Mouse (Mus musculus): ENCODE data around the gene Scgb3a1. TPM values are rescaled to one million over a fixed set of nuclear protein-coding genes. Genes with fewer than 3 reads are reported as not detected.

Gene Scgb3a1
- polyA plus RNA-seq, 1 experiment: not detected

DNA sequence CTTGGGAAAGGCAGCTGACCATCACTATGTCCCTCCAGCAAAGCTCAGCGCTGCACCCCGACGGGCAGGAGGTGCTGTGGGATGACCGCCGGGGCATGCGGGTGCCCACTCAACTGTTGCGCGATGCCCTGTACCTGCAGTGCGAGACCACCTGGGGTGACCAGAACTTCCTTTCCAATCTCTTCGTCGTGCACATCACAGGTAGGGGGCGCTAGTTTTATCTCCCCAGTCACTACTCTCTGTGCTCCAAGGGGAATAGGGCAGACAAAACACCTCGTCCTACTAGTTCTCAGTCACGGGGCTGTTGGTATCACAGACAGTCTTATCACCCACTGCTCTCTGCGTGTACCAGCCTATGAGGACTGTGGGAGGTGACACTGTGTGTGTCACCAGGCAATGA is 37.5 kb upstream of the Scgb3a1 start:
- no peaks in the 10 kb centered on the region for H3K79me3 ChIP-seq (ENCODE audit: low read depth)
- H3K36me3 ChIP-seq (ENCODE audit: control insufficient read depth, insufficient read depth): no peaks in the 10 kb centered on the region
- H3ac ChIP-seq (ENCODE audit: control insufficient read depth, insufficient read length, low read depth): no peak overlapping the region
- no peak for TF ChIP-seq MYOD1 (IDR thresholded peaks at IDR 0.05; ENCODE audit: control insufficient read depth, insufficient read length, low read depth)
- no peak for TF ChIP-seq CEBPB (IDR thresholded peaks at IDR 0.05; ENCODE audit: low read depth)
- no peak for TF ChIP-seq CTCF (IDR thresholded peaks at IDR 0.05; ENCODE audit: control insufficient read depth, insufficient read depth, insufficient read length)
- no peak for TF ChIP-seq MYOG (IDR thresholded peaks at IDR 0.05; ENCODE audit: control insufficient read depth, extremely low read depth, insufficient read length)
- no peak for TF ChIP-seq MAX (IDR thresholded peaks at IDR 0.05)
- no peak for TF ChIP-seq FOSL1 (IDR thresholded peaks at IDR 0.05; ENCODE audit: insufficient read depth, low read length, poor library complexity, severe bottlenecking)
- no peak for TF ChIP-seq USF1 (IDR thresholded peaks at IDR 0.05; ENCODE audit: low read depth)
- H3K79me2 ChIP-seq (ENCODE audit: control insufficient read depth, insufficient read depth): no peaks in the 10 kb centered on the region
- H3K4me3 ChIP-seq (ENCODE audit: insufficient read depth, poor library complexity, severe bottlenecking): no peak overlapping the region
- H3K27me3 ChIP-seq (ENCODE audit: control insufficient read depth, insufficient read depth, insufficient read length): peaks cover 30% of the 10 kb centered on the region

DNA sequence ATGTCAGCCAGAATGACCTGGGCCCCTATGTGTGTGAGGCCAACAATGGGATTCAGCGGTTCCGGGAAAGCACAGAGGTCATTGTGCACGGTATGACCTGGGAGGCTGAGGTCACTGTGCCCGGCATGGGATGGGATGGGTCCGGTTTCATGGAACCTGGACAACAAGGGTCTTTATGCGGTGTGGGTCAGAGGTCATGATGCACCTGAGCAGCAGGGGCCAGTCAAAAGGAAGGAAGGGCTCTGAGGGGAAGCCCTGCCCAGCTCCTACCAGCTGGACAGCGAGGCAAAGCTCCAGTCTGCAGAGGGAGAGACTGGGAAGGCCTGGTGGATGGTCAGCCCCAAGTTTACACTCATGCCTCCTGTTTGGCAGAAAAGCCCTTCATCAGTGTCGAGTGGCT is 36.7 kb upstream of the Scgb3a1 start:
- H3K36me3 ChIP-seq (ENCODE audit: control insufficient read depth, insufficient read depth): no peaks in the 10 kb centered on the region
- no peak overlapping the region for H3K4me3 ChIP-seq (ENCODE audit: insufficient read depth, poor library complexity, severe bottlenecking)
- H3K79me2 ChIP-seq (ENCODE audit: control insufficient read depth, insufficient read depth): no peaks in the 10 kb centered on the region
- peaks cover 27% of the 10 kb centered on the region for H3K27me3 ChIP-seq (ENCODE audit: control insufficient read depth, insufficient read depth, insufficient read length)
- no peak for TF ChIP-seq MAX (IDR thresholded peaks at IDR 0.05)
- no peak for TF ChIP-seq CTCF (IDR thresholded peaks at IDR 0.05; ENCODE audit: control insufficient read depth, insufficient read depth, insufficient read length)
- no peak for TF ChIP-seq MYOD1 (IDR thresholded peaks at IDR 0.05; ENCODE audit: control insufficient read depth, insufficient read length, low read depth)
- no peak for TF ChIP-seq USF1 (IDR thresholded peaks at IDR 0.05; ENCODE audit: low read depth)
- TF ChIP-seq FOSL1 (IDR thresholded peaks at IDR 0.05; ENCODE audit: insufficient read depth, low read length, poor library complexity, severe bottlenecking): no peak
- no peak for TF ChIP-seq MYOG (IDR thresholded peaks at IDR 0.05; ENCODE audit: control insufficient read depth, extremely low read depth, insufficient read length)
- TF ChIP-seq CEBPB (IDR thresholded peaks at IDR 0.05; ENCODE audit: low read depth): no peak
- no peaks in the 10 kb centered on the region for H3K79me3 ChIP-seq (ENCODE audit: low read depth)
- H3ac ChIP-seq (ENCODE audit: control insufficient read depth, insufficient read length, low read depth): no peak overlapping the region

DNA sequence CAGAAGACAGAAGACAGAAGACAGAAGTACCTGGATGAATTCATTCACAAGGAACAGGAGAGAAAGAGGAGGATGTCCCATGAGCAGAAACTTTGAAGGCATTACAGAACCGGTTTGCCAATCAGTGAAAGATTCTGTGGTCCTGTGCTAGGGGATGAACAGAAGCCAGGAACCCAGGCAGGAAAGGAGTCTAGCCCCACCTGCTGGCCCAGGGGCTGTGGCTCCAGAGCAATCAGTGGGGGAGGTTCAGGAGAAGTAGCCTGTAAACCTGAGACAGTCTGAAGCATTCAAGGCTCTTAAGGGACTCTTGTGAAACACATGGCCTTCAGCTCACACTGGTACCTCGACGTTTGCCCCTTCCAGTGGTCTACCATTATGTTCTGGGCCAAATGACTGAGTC is 32.3 kb upstream of the Scgb3a1 start:
- Histone ChIP-seq H3K4me3 (ENCODE audit: insufficient read depth, poor library complexity, severe bottlenecking) (no peak overlapping the region), H3K36me3 (ENCODE audit: control insufficient read depth, insufficient read depth) (no peaks in the 10 kb centered on the region), H3ac (ENCODE audit: control insufficient read depth, insufficient read length, low read depth) (no peak overlapping the region), H3K27me3 (ENCODE audit: control insufficient read depth, insufficient read depth, insufficient read length) (peaks cover 50% of the 10 kb centered on the region), H3K79me2 (ENCODE audit: control insufficient read depth, insufficient read depth) (no peaks in the 10 kb centered on the region), H3K79me3 (ENCODE audit: low read depth) (no peaks in the 10 kb centered on the region)
- no peak for TF ChIP-seq MAX (IDR thresholded peaks at IDR 0.05)
- TF ChIP-seq CTCF (IDR thresholded peaks at IDR 0.05; ENCODE audit: control insufficient read depth, insufficient read depth, insufficient read length): no peak
- no peak for TF ChIP-seq FOSL1 (IDR thresholded peaks at IDR 0.05; ENCODE audit: insufficient read depth, low read length, poor library complexity, severe bottlenecking)
- no peak for TF ChIP-seq MYOG (IDR thresholded peaks at IDR 0.05; ENCODE audit: control insufficient read depth, extremely low read depth, insufficient read length)
- TF ChIP-seq CEBPB (IDR thresholded peaks at IDR 0.05; ENCODE audit: low read depth): no peak

DNA sequence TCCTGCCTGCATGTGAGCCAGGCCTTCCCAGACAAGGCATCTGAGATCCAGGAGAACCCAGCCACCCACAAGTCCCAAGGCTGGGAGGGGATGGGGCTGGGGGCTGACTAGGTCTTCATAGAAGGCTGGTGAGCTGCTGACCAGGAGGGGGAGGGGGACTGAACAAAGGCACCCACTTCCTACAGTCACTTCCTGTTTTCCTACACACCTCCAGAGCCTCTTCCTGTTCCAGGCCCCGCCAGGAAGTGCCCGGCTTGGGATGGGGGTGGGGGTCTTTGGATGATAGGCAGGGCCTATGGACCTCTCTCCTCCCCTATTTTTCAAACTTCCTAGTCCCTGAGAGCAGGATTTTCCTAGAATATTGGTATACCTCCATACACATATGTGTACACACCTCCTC is 31.2 kb upstream of the Scgb3a1 start:
- H3K79me2 ChIP-seq (ENCODE audit: control insufficient read depth, insufficient read depth): no peaks in the 10 kb centered on the region
- TF ChIP-seq MYOG (IDR thresholded peaks at IDR 0.05; ENCODE audit: control insufficient read depth, extremely low read depth, insufficient read length): no peak
- TF ChIP-seq MAX (IDR thresholded peaks at IDR 0.05): no peak
- no peak for TF ChIP-seq CEBPB (IDR thresholded peaks at IDR 0.05; ENCODE audit: low read depth)
- H3K27me3 ChIP-seq (ENCODE audit: control insufficient read depth, insufficient read depth, insufficient read length): peaks cover 54% of the 10 kb centered on the region
- no peaks in the 10 kb centered on the region for H3K79me3 ChIP-seq (ENCODE audit: low read depth)
- no peak overlapping the region for H3K4me3 ChIP-seq (ENCODE audit: insufficient read depth, poor library complexity, severe bottlenecking)
- H3K36me3 ChIP-seq (ENCODE audit: control insufficient read depth, insufficient read depth): no peaks in the 10 kb centered on the region
- H3ac ChIP-seq (ENCODE audit: control insufficient read depth, insufficient read length, low read depth): no peak overlapping the region

DNA sequence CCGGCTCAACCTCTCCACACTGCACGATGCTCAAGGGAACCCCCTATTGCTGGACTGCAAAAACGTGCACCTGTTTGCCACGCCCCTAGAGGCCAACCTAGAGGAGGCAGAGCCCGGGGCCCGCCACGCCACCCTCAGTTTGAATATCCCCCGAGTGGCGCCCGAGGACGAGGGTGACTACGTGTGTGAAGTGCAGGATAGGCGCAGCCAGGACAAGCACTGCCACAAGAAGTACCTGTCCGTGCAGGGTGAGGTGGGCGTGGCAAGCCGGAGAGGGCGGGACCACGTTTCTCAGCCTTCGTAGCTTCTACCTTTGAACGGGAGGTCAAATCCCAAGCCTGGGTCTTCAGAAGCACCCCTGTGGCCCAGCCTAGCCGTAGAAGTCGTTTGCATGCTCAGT is 29.3 kb upstream of the Scgb3a1 start:
- Histone ChIP-seq H3K4me3 (ENCODE audit: insufficient read depth, poor library complexity, severe bottlenecking) (no peak overlapping the region), H3ac (ENCODE audit: control insufficient read depth, insufficient read length, low read depth) (no peak overlapping the region), H3K27me3 (ENCODE audit: control insufficient read depth, insufficient read depth, insufficient read length) (peaks cover 58% of the 10 kb centered on the region)

DNA sequence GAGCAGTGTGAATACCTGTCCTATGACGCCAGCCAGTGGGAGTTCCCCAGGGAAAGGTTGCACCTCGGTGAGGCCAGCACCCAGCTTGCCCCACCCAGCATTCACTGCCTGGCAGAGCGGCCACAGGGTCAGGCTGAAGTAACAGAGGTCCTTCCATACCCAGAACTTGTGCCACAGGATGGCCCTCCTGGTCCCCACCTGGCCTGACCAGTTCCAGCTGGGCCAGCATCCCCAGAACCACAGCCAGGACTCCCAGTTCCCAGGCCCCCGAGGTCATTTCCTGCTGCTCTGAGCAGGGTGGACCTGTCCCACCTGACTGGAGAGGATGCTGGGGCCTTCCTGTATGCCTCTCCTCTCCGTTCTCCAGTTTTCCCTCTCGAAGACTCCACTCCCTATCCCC is 27.7 kb upstream of the Scgb3a1 start:
- H3K79me3 ChIP-seq (ENCODE audit: low read depth): no peaks in the 10 kb centered on the region
- no peak overlapping the region for H3ac ChIP-seq (ENCODE audit: control insufficient read depth, insufficient read length, low read depth)
- TF ChIP-seq MAX (IDR thresholded peaks at IDR 0.05): no peak
- no peak for TF ChIP-seq MYOG (IDR thresholded peaks at IDR 0.05; ENCODE audit: control insufficient read depth, extremely low read depth, insufficient read length)
- no peak for TF ChIP-seq FOSL1 (IDR thresholded peaks at IDR 0.05; ENCODE audit: insufficient read depth, low read length, poor library complexity, severe bottlenecking)
- no peak for TF ChIP-seq USF1 (IDR thresholded peaks at IDR 0.05; ENCODE audit: low read depth)
- no peak overlapping the region for H3K4me3 ChIP-seq (ENCODE audit: insufficient read depth, poor library complexity, severe bottlenecking)
- H3K27me3 ChIP-seq (ENCODE audit: control insufficient read depth, insufficient read depth, insufficient read length): peaks cover 51% of the 10 kb centered on the region
- H3K79me2 ChIP-seq (ENCODE audit: control insufficient read depth, insufficient read depth): no peaks in the 10 kb centered on the region
- no peaks in the 10 kb centered on the region for H3K36me3 ChIP-seq (ENCODE audit: control insufficient read depth, insufficient read depth)

More for the DNA sequence above, 29.3 kb upstream of the Scgb3a1 start:
- Histone ChIP-seq H3K36me3 (ENCODE audit: control insufficient read depth, insufficient read depth) (no peaks in the 10 kb centered on the region), H3K79me2 (ENCODE audit: control insufficient read depth, insufficient read depth) (no peaks in the 10 kb centered on the region), H3K79me3 (ENCODE audit: low read depth) (no peaks in the 10 kb centered on the region)
- TF ChIP-seq MAX (IDR thresholded peaks at IDR 0.05) (no peak), CEBPB (IDR thresholded peaks at IDR 0.05; ENCODE audit: low read depth) (no peak), USF1 (IDR thresholded peaks at IDR 0.05; ENCODE audit: low read depth) (no peak), FOSL1 (IDR thresholded peaks at IDR 0.05; ENCODE audit: insufficient read depth, low read length, poor library complexity, severe bottlenecking) (no peak), MYOG (IDR thresholded peaks at IDR 0.05; ENCODE audit: control insufficient read depth, extremely low read depth, insufficient read length) (no peak), CTCF (IDR thresholded peaks at IDR 0.05; ENCODE audit: control insufficient read depth, insufficient read depth, insufficient read length) (no peak)

Measured in C2C12 (cell line).